Mouse (Mus musculus) adrenal gland, postnatal 10 days (tissue): ENCODE results near the gene Naa38. TPM values are rescaled to one million over a fixed set of nuclear protein-coding genes. Genes with fewer than 3 reads are reported as not detected.
A peak's percentile ranks its signal among the peaks of the same experiment; 100 is the strongest.

Experiments
- DNase-seq: peaks from one replicate; pipeline ENCODE4 v3.0.0; 2021; ENCODE audit warnings: mixed read lengths
- total RNA-seq, 2 experiments: library from RNA; stranded (reverse); gene quantifications; 2 replicates each; pipeline ENCODE4 v1.2.3; 2021

Gene Naa38
- total RNA-seq, 2 experiments from 2014 or later, result 124 to 138 TPM

DNA sequence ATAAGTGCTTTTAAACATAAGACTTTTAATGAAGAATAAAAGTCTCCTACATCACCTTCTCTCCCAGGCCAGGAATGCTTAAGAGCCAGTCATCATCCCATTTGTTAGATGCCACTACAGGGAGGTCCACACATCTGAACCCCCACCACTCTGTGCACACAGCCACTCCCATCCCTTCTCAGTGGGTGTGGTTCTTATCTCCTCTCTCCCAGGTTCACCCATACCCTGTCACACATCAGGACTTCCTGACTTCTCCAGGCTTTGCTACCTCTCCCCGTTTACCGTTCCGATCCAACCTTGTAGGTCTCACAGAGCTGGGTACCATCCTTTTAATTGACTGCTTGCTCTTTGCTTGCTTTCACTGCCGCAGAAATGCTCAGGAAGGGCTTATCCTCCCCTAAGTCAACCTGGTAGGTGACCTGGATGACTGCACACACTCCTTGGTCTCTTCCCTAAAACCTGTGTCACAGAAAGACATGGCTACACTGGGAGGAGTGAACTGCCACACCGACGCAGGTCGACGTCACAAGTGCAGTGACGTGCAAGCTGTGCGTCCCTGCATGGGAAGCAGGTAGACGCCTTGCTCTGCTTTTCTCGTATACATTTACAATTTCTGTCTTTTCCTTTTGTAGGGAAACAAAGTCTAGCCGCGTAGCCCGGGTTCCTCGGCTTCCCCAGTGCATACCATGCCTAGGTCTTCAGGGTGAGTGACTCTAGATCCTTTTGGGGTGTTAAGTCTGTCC is 21.9 kb upstream of the Naa38 start:
- DNase-seq, result no peak

DNA sequence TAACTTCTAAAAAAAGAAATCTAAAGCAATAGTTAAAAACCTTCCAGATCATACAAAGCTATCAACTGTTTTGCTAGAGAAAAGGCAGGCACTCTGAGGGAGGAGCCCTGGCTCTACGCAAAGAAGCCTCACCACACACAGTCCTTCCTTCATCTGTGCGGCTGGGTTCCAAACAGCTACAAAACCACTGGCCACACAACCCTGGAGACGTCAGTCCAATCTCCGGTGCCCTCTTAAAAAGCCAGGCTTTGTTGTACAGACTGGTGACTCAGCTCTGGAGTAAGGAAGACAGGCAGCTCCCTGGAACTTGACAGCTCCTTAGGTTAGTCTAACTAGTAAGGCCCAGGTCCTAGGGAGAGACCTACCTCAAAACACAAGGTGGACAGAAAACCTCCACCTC is 19.6 kb upstream of the Naa38 start:
- no peak for DNase-seq

DNA sequence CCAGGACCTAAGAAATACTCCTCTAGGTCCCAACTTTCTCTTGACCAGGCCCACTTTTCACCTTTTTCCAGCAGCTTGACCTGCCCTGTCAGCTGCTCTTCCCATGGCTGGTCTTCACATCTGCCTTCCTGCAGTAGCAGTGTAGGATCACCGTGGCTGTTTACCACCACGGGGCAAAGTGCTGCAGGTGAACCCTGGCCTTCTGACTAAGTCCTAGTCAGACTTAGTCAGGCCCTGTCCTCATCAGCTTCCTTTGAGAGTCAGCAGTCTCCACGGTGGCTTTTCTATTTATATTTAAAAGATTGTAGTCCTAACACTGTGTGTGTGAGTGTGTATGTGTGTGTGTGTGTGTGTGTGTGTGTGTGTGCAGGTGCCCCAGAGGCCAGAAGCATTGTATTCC is 17.5 kb upstream of the Naa38 start:
- no peak for DNase-seq

DNA sequence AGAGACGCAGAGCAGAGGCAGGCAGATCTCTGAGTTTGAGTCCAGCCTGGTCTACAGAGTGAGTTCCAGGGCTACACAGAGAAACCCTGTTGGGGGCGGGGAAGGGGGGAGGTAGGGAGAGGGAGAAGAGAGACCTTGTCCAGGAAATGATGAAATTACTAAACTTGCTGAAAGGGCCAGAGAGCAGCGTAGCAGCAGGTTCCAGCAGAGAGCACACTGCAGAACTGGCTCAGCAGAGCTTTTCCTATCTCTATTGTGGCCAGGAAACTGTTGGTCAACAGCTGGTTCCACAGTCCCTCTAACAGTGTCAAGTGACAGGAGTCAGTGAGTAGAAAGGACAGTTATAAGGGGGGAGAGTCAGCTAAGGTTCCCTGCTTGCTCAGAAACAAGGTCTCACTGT is 15.7 kb upstream of the Naa38 start:
- no peak for DNase-seq

DNA sequence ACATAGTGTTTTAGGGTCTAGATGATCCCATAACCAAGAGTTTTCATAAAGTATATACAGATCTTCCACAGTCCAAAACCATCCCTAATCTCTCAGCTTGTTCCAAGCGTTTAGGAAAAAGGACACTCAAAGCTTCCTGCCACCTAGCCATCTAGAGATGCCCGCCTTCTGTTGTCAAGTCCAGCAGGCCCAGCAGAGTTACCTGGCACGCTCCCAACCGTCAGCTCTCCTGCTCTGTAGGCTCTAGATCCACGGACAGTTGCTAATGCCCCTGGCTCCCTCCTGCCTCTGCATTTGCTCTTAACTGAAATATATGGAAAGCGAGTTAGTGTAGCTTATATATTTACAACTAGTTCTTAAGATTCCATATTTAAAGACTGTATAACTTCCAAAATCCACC is 13.9 kb upstream of the Naa38 start:
- no peak for DNase-seq

DNA sequence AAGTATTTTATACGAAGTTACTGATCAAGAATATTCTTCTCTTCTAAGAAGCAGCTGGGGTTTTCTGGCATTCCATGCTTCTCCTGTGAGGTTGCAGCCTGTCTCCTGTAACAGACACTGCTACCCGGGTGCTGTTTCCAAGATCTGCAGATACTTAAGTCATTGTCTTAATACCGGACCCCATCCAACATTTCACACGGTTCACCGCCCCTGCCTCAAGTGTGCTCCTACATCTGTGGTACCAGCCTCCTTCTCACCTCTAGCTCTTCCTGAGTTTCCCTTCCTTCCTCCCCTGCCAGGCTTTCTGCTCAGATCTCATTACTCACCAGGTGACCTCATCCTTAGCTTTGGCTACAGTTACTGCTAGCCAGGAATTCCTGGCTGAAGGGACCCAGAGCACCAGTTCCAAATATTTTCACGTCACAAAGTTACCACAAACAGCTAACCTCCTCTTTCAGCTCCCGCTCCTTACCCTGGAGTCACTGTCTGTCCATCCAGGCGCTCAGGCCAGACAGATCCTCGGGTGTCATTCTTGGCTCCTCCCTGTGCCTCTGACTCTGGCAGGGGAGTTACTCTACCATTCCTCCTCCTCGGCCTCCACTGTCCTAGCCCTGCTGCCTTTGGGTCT is 12.7 kb upstream of the Naa38 start:
- DNase-seq, result no peak

DNA sequence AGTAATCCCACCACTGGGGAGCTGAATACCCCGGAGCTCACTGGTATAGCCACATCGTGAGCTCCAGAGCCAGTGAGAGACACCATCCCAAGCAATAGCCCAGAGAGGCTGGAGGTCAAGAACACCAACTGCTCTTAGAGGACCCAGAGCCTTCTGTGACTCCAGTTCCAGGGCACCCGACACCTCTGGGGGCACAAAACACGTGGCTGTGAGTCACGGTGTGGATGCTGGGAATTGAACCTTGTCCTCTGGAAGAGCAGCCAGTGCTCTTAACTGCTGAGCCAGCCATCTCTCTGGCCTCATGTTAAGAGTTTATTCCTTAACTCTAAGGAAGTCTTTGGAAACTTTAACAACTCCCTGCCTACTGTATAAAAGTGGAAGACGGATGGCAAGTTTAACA is 10.3 kb upstream of the Naa38 start:
- DNase-seq, result no peak

DNA sequence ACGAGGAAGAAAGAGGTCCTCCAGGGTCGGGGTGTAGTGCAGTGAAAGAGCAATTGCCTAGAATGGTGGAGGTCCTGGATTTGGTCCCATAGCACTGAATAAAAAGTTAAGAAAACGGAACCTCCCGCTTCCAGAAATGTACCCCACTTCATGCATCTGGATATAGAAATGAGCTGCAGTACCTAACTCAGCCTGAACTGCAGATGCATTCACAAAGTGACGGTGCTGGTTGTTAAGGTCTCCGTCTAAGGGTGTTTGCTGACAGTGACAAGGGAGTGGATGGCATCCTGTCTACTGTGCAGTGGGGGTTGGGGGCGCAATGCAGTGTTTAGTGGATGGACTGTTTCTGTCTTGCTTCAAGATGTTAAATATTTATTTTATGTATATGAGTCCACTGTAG is 8.5 kb upstream of the Naa38 start:
- no peak for DNase-seq

DNA sequence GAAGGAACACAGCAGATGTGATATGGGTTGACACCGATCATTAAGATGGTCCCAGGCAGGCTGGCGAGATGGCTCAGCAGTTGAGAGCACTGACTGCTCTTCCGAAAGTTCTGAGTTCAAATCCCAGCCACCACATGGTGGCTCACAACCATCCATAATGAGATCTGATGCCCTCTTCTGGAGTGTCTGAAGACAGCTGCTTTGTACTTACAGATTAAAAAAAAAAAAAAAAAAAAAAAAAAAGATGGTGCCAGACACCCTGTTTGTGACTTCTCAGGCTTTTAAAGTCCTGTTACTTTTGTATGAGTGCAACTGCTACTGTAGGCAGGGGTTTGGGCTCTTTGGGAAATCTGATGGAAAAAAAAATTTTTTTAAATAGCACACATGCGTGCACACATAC is 6.6 kb upstream of the Naa38 start:
- no peak for DNase-seq

DNA sequence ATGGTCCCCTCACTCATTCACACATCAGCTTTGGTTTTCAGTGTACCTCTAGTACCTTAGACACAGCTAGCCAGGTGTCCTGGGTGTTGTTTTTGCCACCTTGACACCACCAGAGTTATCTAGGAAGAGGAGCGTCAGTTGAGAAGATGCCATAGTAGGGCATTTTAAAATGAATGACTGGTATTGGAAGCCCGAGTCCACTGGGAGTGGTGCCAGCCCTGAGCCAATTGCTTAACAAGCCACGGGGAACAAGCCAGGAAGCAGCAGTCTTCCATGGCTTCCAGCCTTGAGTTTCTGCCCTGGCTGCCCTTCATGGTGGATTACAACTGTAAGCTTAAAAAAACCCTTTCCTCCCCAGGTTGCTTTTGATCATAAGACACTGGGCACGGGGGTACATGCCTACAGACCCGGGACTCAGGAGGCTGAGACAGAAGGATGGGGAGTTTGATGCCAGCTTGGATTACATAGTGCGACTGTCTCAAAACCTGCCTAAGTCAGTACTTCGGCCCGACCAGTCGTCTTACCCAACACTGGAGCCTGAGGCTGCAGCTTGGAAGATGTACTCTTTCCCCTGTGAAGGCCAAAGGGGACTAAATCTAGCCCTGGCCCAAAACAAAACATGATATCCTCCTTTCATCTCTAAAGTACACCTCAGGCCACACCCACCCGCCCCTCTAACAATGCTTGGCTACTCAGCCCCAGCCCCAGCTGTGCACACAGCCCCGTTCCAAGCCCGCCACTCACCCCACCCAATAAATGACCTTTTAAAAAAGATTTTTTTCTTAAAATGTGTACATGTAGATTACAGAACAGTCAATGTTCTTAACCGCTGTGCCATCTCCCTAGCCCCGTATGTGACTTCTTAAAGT is 5.5 kb upstream of the Naa38 start:
- peak; percentile 90 for DNase-seq

DNA sequence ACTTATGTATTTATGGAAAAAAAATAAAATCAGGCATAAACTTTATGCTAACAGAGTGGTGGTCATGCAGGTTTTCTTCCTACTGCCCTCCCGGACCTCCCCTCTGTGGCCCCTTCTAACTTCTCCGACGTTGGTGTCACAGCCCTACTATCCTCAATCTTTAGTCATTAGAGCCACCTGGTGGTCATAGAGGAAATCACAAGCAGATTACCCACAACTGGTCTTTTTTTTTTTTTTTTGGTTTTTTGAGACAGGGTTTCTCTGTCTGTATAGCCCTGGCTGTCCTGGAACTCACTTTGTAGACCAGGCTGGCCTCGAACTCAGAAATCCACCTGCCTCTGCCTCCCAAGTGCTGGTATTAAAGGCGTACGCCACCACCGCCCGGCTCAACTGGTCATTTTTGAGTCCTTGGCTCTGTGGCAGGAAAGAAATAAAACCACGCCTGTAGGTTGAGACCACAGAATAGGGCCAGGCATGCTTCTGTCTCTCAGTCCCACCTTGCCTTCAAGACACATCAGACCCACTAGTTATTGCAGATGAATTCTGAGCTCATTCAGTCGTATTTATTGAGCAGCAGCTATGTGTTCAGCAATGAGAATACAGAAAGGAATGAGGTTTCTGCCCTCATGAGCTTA is 4.8 kb upstream of the Naa38 start:
- peak; percentile 82 for DNase-seq

DNA sequence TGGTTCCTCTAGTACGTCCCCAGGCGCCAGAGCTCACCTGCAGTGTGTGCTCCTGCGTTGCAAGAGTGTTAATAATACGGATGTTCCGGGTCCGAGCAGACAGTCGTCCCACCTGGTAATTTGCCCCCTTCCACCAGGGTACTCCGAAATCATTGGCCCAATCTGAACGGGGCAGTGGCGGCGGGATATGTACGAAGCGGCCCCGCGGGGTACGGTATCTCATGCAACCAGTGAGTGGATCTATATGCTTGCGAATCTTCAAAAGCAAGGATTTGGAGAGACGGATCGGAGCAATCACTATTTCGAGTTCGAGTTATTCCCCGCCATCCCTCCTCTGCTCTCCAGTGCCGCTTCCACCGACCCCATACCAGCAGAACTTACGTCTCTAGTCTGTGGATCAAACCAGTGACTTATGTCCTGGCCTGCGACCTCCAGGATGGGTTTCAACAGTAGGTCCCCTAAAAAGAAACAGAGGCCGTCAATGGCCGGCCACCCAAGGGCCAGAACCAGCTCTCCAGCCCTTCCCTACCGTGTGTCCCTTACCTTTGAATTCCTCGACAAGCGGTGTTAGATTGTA is 608 bp upstream of the Naa38 start:
- DNase-seq, result peak; percentile 37

DNA sequence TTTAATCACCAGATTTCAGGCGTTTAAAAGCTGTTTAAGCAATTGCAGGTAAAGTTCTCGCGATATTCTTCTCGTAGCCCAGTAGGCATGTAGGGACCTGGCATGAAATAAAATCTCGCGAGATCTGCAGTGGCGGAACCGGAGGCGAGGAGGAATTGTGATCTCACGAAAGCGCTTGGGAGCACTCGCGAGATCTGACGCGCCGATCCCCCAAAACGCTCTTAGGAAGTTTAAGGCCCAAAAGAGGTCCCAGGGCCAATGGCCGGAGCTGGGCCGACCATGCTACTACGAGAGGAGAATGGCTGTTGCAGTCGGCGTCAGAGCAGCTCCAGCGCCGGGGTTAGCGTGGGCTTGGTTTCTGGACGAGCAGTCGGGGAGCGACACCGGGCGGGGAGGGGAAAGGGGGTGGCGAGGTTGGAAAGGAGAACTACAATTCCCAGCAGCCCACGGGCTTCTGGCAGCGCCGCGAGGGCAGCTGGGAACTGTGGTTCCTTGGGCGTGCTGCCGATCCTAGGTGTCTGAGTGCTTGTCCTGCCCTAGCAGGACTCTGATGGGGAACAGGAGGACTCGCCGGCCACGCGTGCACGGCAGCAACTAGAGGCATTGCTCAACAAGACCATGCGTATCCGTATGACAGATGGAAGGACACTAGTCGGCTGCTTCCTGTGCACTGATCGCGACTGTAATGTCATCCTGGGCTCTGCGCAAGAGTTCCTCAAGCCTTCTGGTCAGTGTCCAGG is 517 bp downstream of the Naa38 start:
- DNase-seq, result peak; percentile 93

DNA sequence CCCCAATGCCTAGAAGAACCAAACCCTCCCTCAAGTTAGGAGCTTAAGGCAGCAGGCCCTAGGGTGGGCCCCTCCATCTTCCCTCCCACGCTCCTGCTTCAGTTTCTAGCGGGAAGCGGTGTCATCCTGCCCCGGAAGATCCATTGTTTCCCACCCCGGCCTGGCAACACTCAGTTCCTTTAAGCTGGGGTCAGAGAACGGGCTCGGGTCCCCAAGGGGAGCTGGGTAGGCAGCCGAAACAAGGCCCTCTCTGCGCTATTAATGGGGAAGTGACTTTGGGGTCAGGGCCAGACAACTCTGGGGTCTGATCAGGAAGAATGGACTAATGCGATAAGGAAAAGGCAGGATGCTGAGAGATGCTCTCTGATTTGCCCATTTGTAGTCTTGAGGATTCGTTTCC is 1.5 kb downstream of the Naa38 start:
- peak; percentile 65 for DNase-seq

DNA sequence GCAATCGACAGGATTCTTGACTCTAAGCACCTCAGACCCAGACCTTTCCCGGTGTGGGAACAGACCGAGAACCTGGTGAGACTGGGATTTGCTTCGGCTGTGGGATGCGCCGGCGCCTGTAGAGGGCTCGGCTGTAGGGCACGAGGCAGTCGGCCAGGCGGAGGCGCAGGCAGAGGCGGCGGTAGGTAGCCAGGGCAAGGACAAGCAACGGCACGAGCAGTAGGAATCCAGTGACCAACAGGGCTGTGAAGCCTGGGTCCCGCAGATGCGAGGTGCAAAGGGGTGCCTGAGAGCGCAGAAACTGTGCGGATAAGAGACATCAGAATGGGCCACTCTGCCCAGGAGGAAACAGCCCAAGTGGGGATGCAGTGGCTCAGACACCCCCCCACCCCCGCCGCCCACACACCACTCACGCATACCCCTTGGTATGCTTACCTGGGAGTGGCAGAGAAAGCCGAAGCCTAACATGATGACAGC is 2.3 kb downstream of the Naa38 start:
- no peak for DNase-seq

DNA sequence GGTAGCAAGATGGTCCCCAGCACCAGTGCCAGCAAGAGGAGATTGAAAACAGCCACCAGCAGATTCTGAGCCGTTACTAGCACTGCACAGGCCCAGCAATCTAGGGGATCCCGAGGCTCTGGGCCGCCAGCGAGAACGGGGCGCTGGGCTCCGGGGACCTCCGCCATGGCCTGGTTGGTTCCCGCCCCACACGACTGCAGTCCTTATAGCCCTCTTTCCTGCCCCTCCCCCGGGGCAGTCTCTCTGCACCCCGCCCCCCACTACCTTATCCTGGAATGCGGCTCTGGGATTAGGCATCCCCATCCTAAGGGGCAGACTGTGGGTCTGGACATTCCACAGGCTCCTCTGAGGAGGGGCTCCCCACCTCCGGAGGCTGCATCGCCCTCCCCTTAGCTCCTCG is 2.8 kb downstream of the Naa38 start, which contains the start of gene Tmem88:
Tmem88 (minus strand) TSS at position 176 of the 400 bp plus-strand sequence.
- DNase-seq, result peak; percentile 66

DNA sequence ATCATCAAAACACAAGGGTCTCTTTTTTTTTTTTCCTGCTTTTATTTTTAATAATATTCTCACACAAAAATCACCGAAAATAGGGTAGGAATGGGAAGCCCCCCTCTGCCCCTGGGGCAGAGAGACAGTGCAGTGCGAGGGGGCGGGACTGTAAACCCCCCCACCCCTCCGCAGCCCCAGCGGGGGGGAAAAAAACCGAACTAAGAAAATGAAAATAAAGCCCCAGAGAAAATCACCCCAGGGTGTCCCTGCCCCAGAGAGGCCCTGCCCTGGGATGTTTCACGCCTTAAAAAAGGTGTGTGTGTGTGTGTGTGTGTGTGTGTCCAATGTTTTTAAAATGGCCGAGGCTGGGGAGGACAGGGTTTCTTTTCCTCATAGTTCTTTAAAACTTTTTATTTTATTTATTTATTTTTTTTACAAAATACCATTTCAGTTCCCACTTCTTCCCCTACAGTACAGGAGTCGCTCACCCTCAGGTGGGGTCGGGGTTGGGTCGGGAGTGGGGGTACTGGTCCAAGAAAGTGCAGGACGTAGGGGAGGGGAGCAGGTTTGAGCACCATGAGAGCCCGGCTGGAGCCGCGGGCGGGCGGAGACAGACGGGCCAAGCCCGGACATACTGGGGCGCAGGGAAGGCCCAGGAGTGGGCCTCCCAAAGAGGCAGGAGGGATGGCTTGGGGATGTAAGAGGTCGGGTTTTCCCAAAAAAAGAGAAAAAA is 3.4 kb downstream of the Naa38 start:
- no peak for DNase-seq

DNA sequence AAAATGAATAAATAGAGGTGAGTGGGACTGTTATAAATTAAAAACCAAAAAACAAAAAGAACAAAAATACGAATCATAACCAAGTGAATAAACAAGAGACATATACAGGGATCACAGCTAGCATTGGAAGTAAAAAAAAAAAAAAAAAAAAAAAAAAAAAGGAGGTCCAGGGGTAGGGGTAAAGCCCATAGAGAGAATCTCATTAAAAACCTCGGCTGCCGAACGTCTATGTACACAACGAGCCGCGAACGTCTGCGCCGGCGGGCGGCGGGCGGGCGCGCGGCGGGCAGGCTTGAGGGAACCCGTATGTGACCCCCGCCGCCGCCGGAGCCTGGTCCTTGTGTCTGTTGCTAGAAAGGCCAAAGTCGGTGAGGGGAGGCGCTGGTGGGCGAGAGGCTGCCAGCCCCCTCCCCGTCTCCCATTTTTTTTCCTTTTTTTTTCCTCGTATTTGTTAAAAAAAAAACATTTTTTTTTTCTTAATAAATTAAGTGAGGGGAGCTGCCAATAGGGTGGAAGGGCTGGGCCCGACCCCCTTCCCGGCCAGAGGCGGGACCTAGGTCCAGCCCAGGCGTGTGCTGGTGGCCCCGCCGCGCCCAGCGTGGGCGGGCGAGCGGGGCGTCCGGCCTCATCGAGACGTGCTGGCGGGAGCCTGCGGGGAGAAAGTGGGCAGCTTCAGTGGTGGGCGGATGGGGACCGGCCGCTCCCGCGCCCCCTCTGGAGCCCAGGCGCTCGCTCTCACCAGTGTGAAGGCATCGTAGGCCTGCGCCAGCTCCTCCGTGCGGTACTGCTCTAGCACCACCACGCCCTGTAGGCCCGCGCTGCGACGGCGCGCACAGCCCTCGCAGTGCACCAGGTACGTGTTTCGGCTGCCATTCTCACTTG is 4.2 kb downstream of the Naa38 start:
- no peak for DNase-seq

DNA sequence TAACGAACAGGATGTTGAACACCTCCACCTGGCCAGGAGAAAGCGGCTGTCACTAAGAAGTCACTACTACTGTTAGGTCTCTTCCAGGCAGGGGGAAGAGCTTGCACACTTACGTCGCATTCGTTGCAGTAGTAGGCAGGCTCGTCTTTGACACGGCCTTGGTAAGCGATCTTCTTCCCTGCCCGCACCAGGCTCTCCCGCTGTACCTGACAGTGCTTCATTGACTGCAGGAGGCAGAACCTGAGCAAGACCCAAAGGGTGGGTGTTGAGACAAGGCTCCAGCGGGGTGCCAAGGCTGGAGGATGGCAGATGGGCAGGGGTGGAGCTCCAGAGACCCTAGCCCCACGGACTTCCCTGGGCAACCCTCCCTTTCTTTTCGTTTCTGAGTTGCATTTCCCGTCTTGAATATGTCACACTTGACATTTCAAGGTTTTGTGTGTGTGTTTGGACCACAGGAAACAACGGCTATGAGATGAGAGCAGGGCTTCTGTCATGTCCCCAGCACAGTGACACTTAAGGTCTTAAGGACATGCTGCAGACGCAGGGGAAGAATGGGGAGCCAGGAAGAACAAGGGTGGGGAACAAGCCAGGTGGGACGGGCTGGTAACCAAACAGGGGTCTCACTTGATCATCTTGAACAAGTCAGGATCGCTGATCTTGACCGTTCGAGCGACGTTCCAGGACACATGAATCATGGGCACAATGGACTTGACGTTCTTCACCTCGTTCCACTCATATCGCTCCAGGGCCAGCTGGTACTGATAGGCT is 5.0 kb downstream of the Naa38 start:
- no peak for DNase-seq
